8 mouse cellular contexts compared by ENCODE assay signal in the genomic region with DNA sequence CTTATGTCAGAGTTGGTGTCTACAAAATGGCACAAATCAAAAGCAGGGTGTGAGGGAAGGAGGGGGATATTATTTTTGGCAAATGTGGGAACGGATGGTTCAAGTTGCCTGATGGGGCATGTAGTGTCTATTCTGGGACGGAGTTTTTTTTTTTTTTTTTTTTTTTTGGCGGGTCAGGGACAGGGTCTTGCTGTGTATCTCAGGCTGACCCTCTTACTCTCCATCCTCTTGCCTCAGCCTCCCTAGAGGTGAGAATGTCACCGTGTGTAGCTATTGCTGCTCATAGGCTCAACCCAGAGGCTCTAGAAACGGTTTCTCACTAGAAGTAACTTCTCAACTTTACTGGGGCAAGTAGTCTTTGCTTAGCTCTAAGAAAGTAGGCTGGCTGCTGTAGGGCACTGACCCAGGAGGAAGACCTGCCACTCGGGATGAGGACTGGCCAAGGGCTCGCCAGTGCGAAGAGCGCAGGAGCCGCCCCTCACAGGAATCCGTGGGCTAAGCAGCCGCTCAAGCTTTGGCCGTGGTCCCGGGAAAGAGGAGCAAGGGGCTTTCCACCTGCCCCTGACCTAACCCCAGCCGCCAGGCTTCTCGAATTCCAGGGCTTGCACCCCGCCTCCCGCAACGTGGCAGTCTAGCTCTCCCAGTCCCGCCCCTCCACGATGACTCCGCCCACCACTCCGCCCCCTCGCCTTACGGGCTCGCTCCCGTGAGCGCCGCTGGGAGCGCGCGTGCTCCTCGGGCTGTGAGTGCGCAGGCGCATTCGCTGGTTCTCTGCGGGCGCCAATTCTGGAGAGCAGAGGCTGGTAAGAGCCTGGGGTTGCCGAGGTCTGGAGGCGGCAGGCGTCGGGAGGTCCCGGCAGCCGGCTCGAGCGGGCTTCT. TPM values are rescaled to one million over a fixed set of nuclear protein-coding genes. Genes with fewer than 3 reads are reported as not detected.
A peak's percentile ranks its signal among the peaks of the same experiment; 100 is the strongest.
DNase-seq lines count a peak whose midpoint lies in the region; ATAC-seq lines count a peak whose summit lies in the region.

A gene (plus strand): TSS at position 761 of the 879 bp plus-strand sequence.

- 2% methylated on average over 43 of the region's 46 CpGs for WGBS in intestine, embryonic 14.5 days

- intact Hi-C loops in left cerebral cortex, postnatal 14 days (cut with DNase I): no loop called here

- H3K9me3 ChIP-seq in intestine, embryonic 14.5 days (ENCODE audit: control insufficient read depth, low read length): no peaks in the 10 kb centered on the region

- DNase-seq in adrenal gland, adult 18-20 months (ENCODE audit: low spot score in 2 of 2): peak; percentile 98 to 99
- DNase-seq in embryo, embryonic 11 days: peak; percentile 96
- DNase-seq in gastrocnemius, postnatal 25 days: peak; percentile 94
- DNase-seq in intestine, embryonic 14.5 days (ENCODE audit: low spot score): peak; percentile 100
- DNase-seq in left cerebral cortex, postnatal 14 days (ENCODE audit: low spot score in 2 of 2): peak; percentile 93 to 95
- peak; percentile 96 for DNase-seq in mesoderm, embryonic 11.5 days (ENCODE audit: low read depth, low spot score)
- peak; percentile 88 to 91 for DNase-seq in right cerebral cortex, postnatal 36 days (ENCODE audit: low spot score in 2 of 2)
- peak; percentile 98 for DNase-seq in yolk sac, embryonic 10.5 days (ENCODE audit: low spot score)

- H3K36me3 ChIP-seq in intestine, embryonic 14.5 days (ENCODE audit: control insufficient read depth, insufficient read depth, low read length): peaks cover 4% of the 10 kb centered on the region

- peak within 1 kb of the TSS; percentile 64 for H3K4me3 ChIP-seq in intestine, embryonic 14.5 days (ENCODE audit: low read depth, low read length)

- no peaks in the 10 kb centered on the region for H3K27me3 ChIP-seq in intestine, embryonic 14.5 days (replicated peaks; ENCODE audit: control insufficient read depth, insufficient read depth, low read length)

- H3K9ac ChIP-seq in intestine, embryonic 14.5 days (ENCODE audit: low read length): peak within 1 kb of the TSS; percentile 88

- peak; percentile 95 for ATAC-seq in intestine, embryonic 14.5 days (replicated peaks; ENCODE audit: low FRiP score, low TSS enrichment, low read depth)

- peak within 1 kb of the TSS; percentile 65 for H3K27ac ChIP-seq in intestine, embryonic 14.5 days (ENCODE audit: low read depth)

- peaks cover 5% of the 10 kb centered on the region; the same call in 1 of the 2 replicates for H3K4me1 ChIP-seq in intestine, embryonic 14.5 days (replicated peaks; ENCODE audit: control insufficient read depth, insufficient read depth, low read length)

- peak within 1 kb of the TSS; percentile 71 for H3K4me2 ChIP-seq in intestine, embryonic 14.5 days (ENCODE audit: low read length)

RNA-seq across cellular contexts. Expression of the gene that starts here (rescaled TPM):
- total RNA-seq in adrenal gland, adult 18-20 months (2021): 1 to 10 TPM; 5.6 to 6.1 TPM
- total RNA-seq in gastrocnemius, postnatal 25 days (2021): 1 to 10 TPM; 4.7 to 7.4 TPM
- polyA plus RNA-seq in intestine, embryonic 14.5 days (2014; fragmentation: Nextera tagmentation; extraction: Ambion mirVana): 25.8 and 26.5 TPM in 2 replicates
- total RNA-seq in left cerebral cortex, postnatal 14 days (2021): 10 to 100 TPM; 11.4 to 13.1 TPM

Comparison
In these comparisons a context has a peak if more than half of its experiments do, and no peak if none do; other contexts are left out.
1. Peak in every context shown above with its lines: DNase-seq, ATAC-seq, H3K4me3 ChIP-seq and H3K27ac ChIP-seq.